Mouse (Mus musculus) thymus, adult 2 months (tissue): ENCODE measurements at regions not wholly inside any gene's neighbourhood (a gene's known extent, or its start where the extent isn't known, plus 50 kb on each side); places are given as distances from the start of the nearest gene placed in this dataset.

Source experiments
- DNase-seq: peaks from one replicate; pipeline ENCODE4 v3.0.0; 2021
- H3K27ac ChIP-seq: fragments of 200-500 bp; 2 replicates; pipeline ENCODE4 v1.5.1; 2012; ENCODE audit warnings: low read length, control low read depth; ENCODE audit not compliant: control insufficient read depth, insufficient read depth
- H3K27me3 ChIP-seq: fragments of 200-500 bp; 2 replicates; pipeline ENCODE4 v1.6.1; 2012; ENCODE audit warnings: mild to moderate bottlenecking, low read length, moderate library complexity, mixed read lengths; ENCODE audit not compliant: control insufficient read depth, insufficient read depth
- H3K36me3 ChIP-seq: fragments of 200-500 bp; 2 replicates; pipeline ENCODE4 v1.6.1; 2012; ENCODE audit warnings: mild to moderate bottlenecking, low read length, moderate library complexity; ENCODE audit not compliant: control insufficient read depth, insufficient read depth
- H3K4me1 ChIP-seq: fragments of 200-500 bp; replicated peaks from 2 replicates; pipeline ENCODE4 v1.6.1; 2012; ENCODE audit warnings: low read length; ENCODE audit not compliant: control insufficient read depth, insufficient read depth
- H3K4me3 ChIP-seq: fragments of 200-500 bp; 2 replicates; pipeline ENCODE4 v1.5.1; 2012; ENCODE audit warnings: mild to moderate bottlenecking, low read length, control low read depth, moderate library complexity; ENCODE audit not compliant: control insufficient read depth, insufficient read depth
- CTCF ChIP-seq: fragments of 200-500 bp; IDR thresholded peaks from 2 replicates; pipeline ENCODE4 v1.5.1; 2012; ENCODE audit warnings: mild to moderate bottlenecking, control low read depth, low read length, moderate library complexity, borderline replicate concordance; ENCODE audit not compliant: control insufficient read depth, poor library complexity, insufficient read depth; ENCODE audit errors: extremely low read depth
- POLR2A ChIP-seq: fragments of 200-500 bp; IDR thresholded peaks from 2 replicates; pipeline ENCODE4 v1.6.1; 2012; ENCODE audit warnings: mild to moderate bottlenecking, low read length, control low read depth, moderate library complexity; ENCODE audit not compliant: control insufficient read depth, poor library complexity, insufficient read depth; ENCODE audit errors: extremely low read depth
- WGBS: fragments of 180-500 bp; shearing (Covaris S2); methylation state at CpG from one replicate; pipeline ENCODE4 v1.1.7; 2018; 5-methylcytosine and 5-hydroxymethylcytosine counted together

- Histone ChIP-seq H3K36me3 (no peaks in the 10 kb centered on the region), H3K27me3 (no peaks in the 10 kb centered on the region), H3K4me1 (no peaks in the 10 kb centered on the region), H3K27ac (no peak overlapping the region), H3K4me3 (no peak overlapping the region)
- WGBS: 93% methylated on average over 13 of the region's 13 CpGs
- no peak for DNase-seq
- TF ChIP-seq CTCF: no peak
- no peak for TF ChIP-seq POLR2A
Observed at GRCm38 (mm10) chr16:77238358-77239175, 225.1 kb downstream of the Usp25 start.

GRCm38 (mm10) chr16:77237631-77238357 is 224.3 kb downstream of the Usp25 start:
- Histone ChIP-seq H3K4me3 (no peak overlapping the region), H3K27me3 (no peaks in the 10 kb centered on the region), H3K4me1 (no peaks in the 10 kb centered on the region), H3K36me3 (no peaks in the 10 kb centered on the region), H3K27ac (no peak overlapping the region)
- 90% methylated on average over 7 of the region's 7 CpGs for WGBS
- TF ChIP-seq POLR2A (no peak), CTCF (no peak)
- DNase-seq: no peak

DNA sequence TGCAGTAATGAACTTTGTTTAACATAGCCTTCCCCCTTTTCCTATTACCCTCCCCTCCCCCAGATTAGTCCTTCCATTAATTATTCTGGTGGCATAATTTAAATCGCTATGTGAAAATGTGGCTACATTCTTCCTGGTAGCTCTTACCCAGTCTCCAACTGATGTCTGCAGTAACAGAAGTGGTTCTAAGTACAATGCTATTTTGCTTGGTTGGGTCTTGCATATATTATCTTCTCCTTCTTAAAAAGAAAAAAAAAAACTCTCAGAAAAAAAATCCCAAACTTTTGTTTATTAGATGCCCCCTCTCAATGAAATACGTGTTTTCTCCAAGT is 223.7 kb downstream of the Usp25 start:
- H3K4me1 ChIP-seq: no peaks in the 10 kb centered on the region
- 88% methylated on average over 2 of the region's 2 CpGs for WGBS

GRCm38 (mm10) chr16:77236509-77237271 is 223.2 kb downstream of the Usp25 start:
- H3K4me3 ChIP-seq: no peak overlapping the region
- no peak for DNase-seq
- no peaks in the 10 kb centered on the region for H3K36me3 ChIP-seq
- no peaks in the 10 kb centered on the region for H3K4me1 ChIP-seq
- H3K27ac ChIP-seq: no peak overlapping the region
- H3K27me3 ChIP-seq: no peaks in the 10 kb centered on the region
- TF ChIP-seq POLR2A (no peak), CTCF (no peak)
- 33% methylated on average over 13 of the region's 13 CpGs for WGBS

More for the DNA sequence above, 223.7 kb downstream of the Usp25 start:
- Histone ChIP-seq H3K27ac (no peak overlapping the region), H3K36me3 (no peaks in the 10 kb centered on the region), H3K4me3 (no peak overlapping the region), H3K27me3 (no peaks in the 10 kb centered on the region)
- TF ChIP-seq POLR2A: no peak
- TF ChIP-seq CTCF: no peak
- no peak for DNase-seq

DNA sequence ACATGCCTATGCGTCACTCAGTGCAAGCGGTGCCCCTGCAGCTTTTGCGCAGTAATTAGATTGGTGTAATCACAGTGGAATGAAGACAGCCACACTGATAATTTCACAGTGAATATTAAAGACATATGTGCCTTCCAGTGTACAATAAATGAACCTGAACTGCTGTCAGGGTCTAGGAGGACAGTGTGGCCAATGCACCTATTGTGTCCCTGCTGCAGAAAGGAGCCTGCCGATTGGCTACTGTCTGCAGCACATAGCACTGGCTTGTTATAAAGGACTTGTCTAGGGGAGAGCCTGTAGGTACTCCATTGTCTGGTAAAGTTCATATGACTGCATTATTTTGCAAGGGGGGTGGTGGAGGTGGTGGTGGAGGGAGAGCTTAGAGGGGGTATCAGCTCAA is 222.5 kb downstream of the Usp25 start:
- DNase-seq: no peak
- TF ChIP-seq POLR2A (no peak), CTCF (no peak)
- Histone ChIP-seq H3K4me3 (no peak overlapping the region), H3K27ac (no peak overlapping the region), H3K36me3 (no peaks in the 10 kb centered on the region), H3K27me3 (no peaks in the 10 kb centered on the region), H3K4me1 (no peaks in the 10 kb centered on the region)
- WGBS: 97% methylated on average over 4 of the region's 4 CpGs

- DNase-seq: no peak
- no peaks in the 10 kb centered on the region for H3K36me3 ChIP-seq
- 97% methylated on average over 5 of the region's 5 CpGs for WGBS
- no peaks in the 10 kb centered on the region for H3K27me3 ChIP-seq
- no peak overlapping the region for H3K27ac ChIP-seq
- no peak for TF ChIP-seq CTCF
- no peak for TF ChIP-seq POLR2A
- no peak overlapping the region for H3K4me3 ChIP-seq
- no peaks in the 10 kb centered on the region for H3K4me1 ChIP-seq
Observed at GRCm38 (mm10) chr16:77235449-77235848, 221.9 kb downstream of the Usp25 start.
